Mouse (Mus musculus): ENCODE measurements at regions not wholly inside any gene's neighbourhood (a gene's known extent, or its start where the extent isn't known, plus 50 kb on each side); places are given as distances from the start of the nearest gene placed in this dataset.

- DNase-seq = no peak
Observed at GRCm38 (mm10) chr3:104293869-104294268, 73.7 kb upstream of the Magi3 start.

GRCm38 (mm10) chr3:104288970-104289680 is 69.0 kb upstream of the Magi3 start:
- no peak for DNase-seq

- no peak for DNase-seq
Observed at GRCm38 (mm10) chr3:104287900-104288299, 67.7 kb upstream of the Magi3 start.

- no peak for DNase-seq
Observed at GRCm38 (mm10) chr3:104284961-104285360, 64.8 kb upstream of the Magi3 start.

GRCm38 (mm10) chr3:104283855-104284254 is 63.7 kb upstream of the Magi3 start:
- DNase-seq = no peak

GRCm38 (mm10) chr3:104279505-104279904 is 59.3 kb upstream of the Magi3 start:
- no peak for DNase-seq

GRCm38 (mm10) chr3:104274718-104275302 is 54.6 kb upstream of the Magi3 start:
- no peak for DNase-seq

- DNase-seq = no peak
Observed at GRCm38 (mm10) chr3:104274084-104274483, 53.9 kb upstream of the Magi3 start.
